Mouse (Mus musculus): ENCODE data around the gene Man1b1.

- TF ChIP-seq CTCF (IDR thresholded peaks at IDR 0.05; ENCODE audit: extremely low read depth, insufficient read length, insufficient replicate concordance, low read depth, low read length) (no peak), POLR2A (IDR thresholded peaks at IDR 0.05; ENCODE audit: low read depth, low read length) (no peak)
These were observed 23.4 kb downstream of the Man1b1 start for GRCm38 (mm10) chr2:25355419-25356066.
